Mouse (Mus musculus) liver, embryonic 12.5 days (tissue): Measurements from ENCODE around the gene Synpo2. TPM values are rescaled to one million over a fixed set of nuclear protein-coding genes. Genes with fewer than 3 reads are reported as not detected.

Experiments used
- ATAC-seq: fragments of 200-750 bp; cut with Nextera tagmentation; 2 replicates; pipeline ENCODE4 v1.8.0; 2017; ENCODE audit warnings: moderate number of reproducible peaks, mild to moderate bottlenecking, moderate library complexity
- H3K27ac ChIP-seq: fragments of 300-500 bp; sonication (generic); 2 replicates; pipeline ENCODE4 v1.5.1; 2016; ENCODE audit warnings: mild to moderate bottlenecking
- H3K27me3 ChIP-seq: fragments of 300-500 bp; sonication (generic); replicated peaks from 2 replicates; pipeline ENCODE4 v1.6.1; 2016; ENCODE audit warnings: mild to moderate bottlenecking, moderate library complexity
- H3K36me3 ChIP-seq: fragments of 300-500 bp; sonication (generic); 2 replicates; pipeline ENCODE4 v1.6.1; 2016; ENCODE audit warnings: mild to moderate bottlenecking, moderate library complexity
- H3K4me1 ChIP-seq: fragments of 300-500 bp; sonication (generic); 2 replicates; pipeline ENCODE4 v1.6.1; 2016
- H3K4me2 ChIP-seq: fragments of 300-500 bp; sonication (generic); 2 replicates; pipeline ENCODE4 v1.6.1; 2016; ENCODE audit warnings: mild to moderate bottlenecking, moderate library complexity
- H3K4me3 ChIP-seq: fragments of 300-500 bp; sonication (generic); 2 replicates; pipeline ENCODE4 v1.5.1; 2016; ENCODE audit warnings: mild to moderate bottlenecking, moderate library complexity
- H3K9ac ChIP-seq: fragments of 300-500 bp; sonication (generic); 2 replicates; pipeline ENCODE4 v1.6.1; 2016; ENCODE audit warnings: mild to moderate bottlenecking, moderate library complexity
- H3K9me3 ChIP-seq: fragments of 300-500 bp; sonication (generic); replicated peaks from 2 replicates; pipeline ENCODE4 v1.6.1; 2016; ENCODE audit warnings: mild to moderate bottlenecking, moderate library complexity
- WGBS: fragments of 180-500 bp; shearing (Covaris S2); methylation state at CpG from one replicate; pipeline ENCODE4 v1.1.7; 2016; ENCODE audit not compliant: insufficient replicate concordance; 5-methylcytosine and 5-hydroxymethylcytosine counted together
- polyA plus RNA-seq: library from polyadenylated mRNA; unstranded; fragments of >200 nt; fragmentation: Nextera tagmentation; extraction: Ambion mirVana; gene quantifications from 2 replicates; pipeline ENCODE4 v1.2.1, GENCODE M21; 2016

Gene Synpo2
- polyA plus RNA-seq, 1 experiment from 2014 or later: 0.89 TPM

DNA sequence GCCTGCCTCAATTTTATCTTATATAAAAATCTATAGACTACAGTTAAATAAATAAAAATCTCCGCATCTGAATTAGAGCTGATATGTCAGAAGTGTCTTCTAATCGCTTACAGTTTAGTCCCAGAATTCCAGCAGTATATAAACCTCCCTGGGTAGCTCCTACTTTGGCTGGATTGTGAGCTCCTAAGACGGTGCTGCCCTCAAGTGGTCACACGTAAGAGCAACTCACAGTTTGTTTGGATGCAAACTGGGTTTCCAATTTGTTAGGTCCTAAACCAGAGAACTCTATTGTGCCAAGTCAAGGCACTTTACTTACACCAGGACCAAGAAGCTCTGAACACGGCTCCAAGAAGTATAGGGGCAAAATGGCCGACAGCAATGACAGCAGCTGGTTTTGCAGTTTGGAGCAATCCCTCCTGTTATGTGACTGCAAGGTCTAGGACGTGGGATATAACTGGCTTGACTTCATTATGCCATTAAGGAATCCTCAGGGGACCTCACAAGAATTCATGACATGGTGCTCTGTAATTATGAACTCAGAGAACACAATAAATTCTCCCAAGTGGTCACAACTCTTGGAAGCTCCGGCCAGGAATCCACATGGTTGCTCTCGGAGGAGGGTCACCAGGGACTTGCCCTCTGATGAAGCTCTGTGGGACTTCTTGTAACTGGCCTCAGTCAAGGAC lies 76.7 kb downstream of the Synpo2 start:
- no peak overlapping the region for H3K4me2 ChIP-seq
- no peaks in the 10 kb centered on the region for H3K9me3 ChIP-seq
- no peak overlapping the region for H3K4me3 ChIP-seq
- no peak for ATAC-seq
- 27% methylated on average over 9 of the region's 9 CpGs for WGBS
- no peaks in the 10 kb centered on the region for H3K27me3 ChIP-seq
- H3K9ac ChIP-seq: no peak overlapping the region
- H3K4me1 ChIP-seq: no peaks in the 10 kb centered on the region
- no peaks in the 10 kb centered on the region for H3K36me3 ChIP-seq
- no peak overlapping the region for H3K27ac ChIP-seq

- Histone ChIP-seq H3K27me3 (no peaks in the 10 kb centered on the region), H3K4me1 (no peaks in the 10 kb centered on the region), H3K4me3 (no peak overlapping the region), H3K9me3 (no peaks in the 10 kb centered on the region), H3K4me2 (no peak overlapping the region), H3K27ac (no peak overlapping the region), H3K36me3 (no peaks in the 10 kb centered on the region), H3K9ac (no peak overlapping the region)
- WGBS: 37% methylated on average over 6 of the region's 6 CpGs
- ATAC-seq: no peak
Observed at GRCm38 (mm10) chr3:123158579-123158978, 77.4 kb downstream of the Synpo2 start.

- H3K4me1 ChIP-seq: no peaks in the 10 kb centered on the region
- ATAC-seq: no peak
- no peaks in the 10 kb centered on the region for H3K36me3 ChIP-seq
- WGBS: 69% methylated on average over 8 of the region's 8 CpGs
- no peak overlapping the region for H3K27ac ChIP-seq
- H3K4me2 ChIP-seq: no peak overlapping the region
- H3K27me3 ChIP-seq: no peaks in the 10 kb centered on the region
- H3K9me3 ChIP-seq: no peaks in the 10 kb centered on the region
- no peak overlapping the region for H3K9ac ChIP-seq
- no peak overlapping the region for H3K4me3 ChIP-seq
Observed at GRCm38 (mm10) chr3:123153337-123153736, 82.6 kb downstream of the Synpo2 start.

- ATAC-seq: no peak
- no peak overlapping the region for H3K9ac ChIP-seq
- no peaks in the 10 kb centered on the region for H3K4me1 ChIP-seq
- H3K27me3 ChIP-seq: no peaks in the 10 kb centered on the region
- no peak overlapping the region for H3K27ac ChIP-seq
- H3K4me2 ChIP-seq: no peak overlapping the region
- H3K4me3 ChIP-seq: no peak overlapping the region
- no peaks in the 10 kb centered on the region for H3K36me3 ChIP-seq
- no peaks in the 10 kb centered on the region for H3K9me3 ChIP-seq
- 78% methylated on average over 5 of the region's 5 CpGs for WGBS
Observed at GRCm38 (mm10) chr3:123152911-123153310, 83.0 kb downstream of the Synpo2 start.

- Histone ChIP-seq H3K4me3 (no peak overlapping the region), H3K27ac (no peak overlapping the region), H3K4me1 (no peaks in the 10 kb centered on the region), H3K9ac (no peak overlapping the region), H3K9me3 (no peaks in the 10 kb centered on the region), H3K36me3 (no peaks in the 10 kb centered on the region), H3K27me3 (no peaks in the 10 kb centered on the region), H3K4me2 (no peak overlapping the region)
- 46% methylated on average over 8 of the region's 8 CpGs for WGBS
- no peak for ATAC-seq
Observed at GRCm38 (mm10) chr3:123150523-123151135, 85.3 kb downstream of the Synpo2 start.

DNA sequence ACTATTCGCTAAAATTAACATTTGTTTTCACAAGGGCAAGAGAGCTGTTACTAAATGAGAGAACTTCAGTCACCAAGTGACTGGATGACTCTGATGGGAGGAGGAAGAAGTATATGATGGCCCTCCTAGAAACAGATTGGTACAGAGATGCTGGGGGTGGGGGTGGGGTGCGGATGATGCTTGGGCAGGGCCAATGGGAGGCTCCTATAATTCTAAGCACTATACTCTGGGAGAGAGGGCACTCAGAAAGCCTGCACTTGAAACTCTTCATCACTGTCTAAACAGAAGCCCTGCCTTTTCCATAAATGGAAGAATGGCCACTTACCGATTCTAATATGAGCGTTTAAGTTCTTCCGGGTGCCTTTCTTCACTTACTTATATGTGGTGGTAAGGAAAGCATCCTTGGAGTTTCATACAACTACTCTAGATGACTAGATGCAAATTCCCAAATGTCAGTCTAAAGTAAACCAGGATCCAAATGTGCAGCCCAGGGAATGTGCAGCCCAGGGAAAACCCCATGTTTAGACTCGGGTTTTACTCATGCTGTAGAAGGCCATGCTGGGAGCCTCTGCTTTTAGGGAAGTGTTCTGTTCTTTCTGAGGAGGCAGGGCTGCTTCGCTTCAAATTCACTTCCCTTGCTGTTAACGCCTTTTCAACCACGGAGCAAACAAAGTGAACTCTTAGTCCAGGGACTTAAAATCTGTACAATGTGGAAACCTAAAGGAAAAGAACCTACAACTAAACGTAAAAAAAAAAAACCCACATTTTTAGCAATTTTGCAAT lies 86.4 kb downstream of the Synpo2 start:
- no peak overlapping the region for H3K27ac ChIP-seq

DNA sequence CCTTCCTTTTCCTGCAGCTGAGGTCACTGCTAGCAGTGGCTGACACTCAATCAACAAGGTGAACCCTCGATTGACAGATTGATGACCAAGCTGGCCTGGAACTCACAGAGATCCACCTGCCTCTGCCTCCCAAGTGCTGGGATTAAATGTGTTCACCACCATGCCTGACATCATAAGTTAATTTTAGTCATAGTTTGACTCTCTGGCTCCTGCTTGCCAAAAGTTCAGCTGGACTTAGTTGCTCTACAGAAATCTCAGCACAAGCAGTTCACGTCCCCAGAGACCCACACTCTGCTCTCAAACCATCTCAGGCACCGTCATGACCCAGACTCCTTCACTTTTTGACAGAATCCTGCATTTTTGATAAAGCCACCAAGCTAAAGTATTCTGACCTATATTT lies 87.3 kb downstream of the Synpo2 start:
- ATAC-seq: no peak
- Histone ChIP-seq H3K27ac (no peak overlapping the region), H3K27me3 (no peaks in the 10 kb centered on the region), H3K9ac (no peak overlapping the region), H3K4me2 (no peak overlapping the region), H3K36me3 (no peaks in the 10 kb centered on the region), H3K4me3 (no peak overlapping the region), H3K4me1 (no peaks in the 10 kb centered on the region), H3K9me3 (no peaks in the 10 kb centered on the region)
- 58% methylated on average over 3 of the region's 3 CpGs for WGBS

More for the DNA sequence above, 86.4 kb downstream of the Synpo2 start:
- Histone ChIP-seq H3K36me3 (no peaks in the 10 kb centered on the region), H3K9me3 (no peaks in the 10 kb centered on the region), H3K4me3 (no peak overlapping the region), H3K9ac (no peak overlapping the region), H3K4me1 (no peaks in the 10 kb centered on the region), H3K27me3 (no peaks in the 10 kb centered on the region), H3K4me2 (no peak overlapping the region)
- no peak for ATAC-seq
- WGBS: 51% methylated on average over 10 of the region's 10 CpGs

GRCm38 (mm10) chr3:123146557-123146956 lies 89.4 kb downstream of the Synpo2 start:
- H3K4me2 ChIP-seq: no peak overlapping the region
- no peak overlapping the region for H3K4me3 ChIP-seq
- no peak overlapping the region for H3K9ac ChIP-seq
- no peaks in the 10 kb centered on the region for H3K36me3 ChIP-seq
- H3K27ac ChIP-seq: no peak overlapping the region
- no peaks in the 10 kb centered on the region for H3K9me3 ChIP-seq
- H3K27me3 ChIP-seq: no peaks in the 10 kb centered on the region
- H3K4me1 ChIP-seq: no peaks in the 10 kb centered on the region
- ATAC-seq: no peak
- 77% methylated on average over 8 of the region's 8 CpGs for WGBS

- no peaks in the 10 kb centered on the region for H3K4me1 ChIP-seq
- no peaks in the 10 kb centered on the region for H3K36me3 ChIP-seq
- ATAC-seq: no peak
- no peak overlapping the region for H3K27ac ChIP-seq
- H3K9ac ChIP-seq: no peak overlapping the region
- 66% methylated on average over 4 of the region's 4 CpGs for WGBS
- no peaks in the 10 kb centered on the region for H3K27me3 ChIP-seq
- no peak overlapping the region for H3K4me2 ChIP-seq
- H3K4me3 ChIP-seq: no peak overlapping the region
- no peaks in the 10 kb centered on the region for H3K9me3 ChIP-seq
Observed at GRCm38 (mm10) chr3:123145942-123146341, 90.0 kb downstream of the Synpo2 start.

DNA sequence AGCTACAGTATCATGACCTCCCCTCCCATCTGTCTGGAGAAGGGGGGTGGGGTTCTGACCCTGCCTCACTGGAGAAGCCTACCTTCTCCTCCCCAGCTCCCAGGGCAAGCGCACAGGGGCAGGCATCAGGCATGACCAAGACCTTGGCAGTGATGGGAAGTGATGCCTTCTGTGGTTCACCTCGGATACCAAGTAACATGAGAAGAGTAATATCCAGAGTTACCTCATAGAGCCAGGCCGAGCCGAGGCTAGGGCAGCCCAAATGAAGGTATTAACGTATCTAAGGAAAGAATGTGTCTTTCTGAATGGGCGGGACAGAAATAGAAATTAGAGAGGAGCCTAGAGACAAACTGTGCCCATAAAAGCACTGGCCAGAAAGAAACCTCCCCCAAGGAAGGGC lies 92.5 kb downstream of the Synpo2 start:
- ATAC-seq: no peak

DNA sequence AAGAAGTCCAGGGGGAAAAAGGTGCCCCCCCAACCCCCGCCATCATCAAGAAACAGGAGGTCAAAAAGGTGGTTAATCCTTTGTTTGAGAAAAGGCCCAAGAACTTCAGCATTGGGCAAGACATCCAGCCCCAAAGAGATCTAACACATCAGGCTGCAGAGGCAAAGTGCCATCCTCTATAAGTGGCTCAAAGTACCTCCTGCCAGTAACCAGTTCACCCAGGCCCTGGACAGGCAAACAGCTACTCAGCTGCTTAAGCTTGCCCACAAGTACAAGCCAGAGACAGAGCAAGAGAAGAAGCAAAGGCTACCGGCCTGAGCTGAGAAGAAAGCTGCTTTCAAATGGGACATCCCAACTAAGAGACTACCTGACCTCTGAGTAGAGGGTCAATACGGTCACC lies 93.7 kb downstream of the Synpo2 start:
- Histone ChIP-seq H3K4me2 (no peak overlapping the region), H3K9me3 (no peaks in the 10 kb centered on the region), H3K4me1 (no peaks in the 10 kb centered on the region), H3K27me3 (no peaks in the 10 kb centered on the region), H3K27ac (no peak overlapping the region), H3K4me3 (no peak overlapping the region), H3K9ac (no peak overlapping the region), H3K36me3 (no peaks in the 10 kb centered on the region)
- no peak for ATAC-seq
- WGBS: 62% methylated on average over 3 of the region's 3 CpGs

More for the DNA sequence above, 92.5 kb downstream of the Synpo2 start:
- H3K4me3 ChIP-seq: no peak overlapping the region
- no peaks in the 10 kb centered on the region for H3K4me1 ChIP-seq
- WGBS: 71% methylated on average over 6 of the region's 6 CpGs
- H3K9ac ChIP-seq: no peak overlapping the region
- no peaks in the 10 kb centered on the region for H3K9me3 ChIP-seq
- no peaks in the 10 kb centered on the region for H3K27me3 ChIP-seq
- H3K36me3 ChIP-seq: no peaks in the 10 kb centered on the region
- H3K4me2 ChIP-seq: no peak overlapping the region
- no peak overlapping the region for H3K27ac ChIP-seq

DNA sequence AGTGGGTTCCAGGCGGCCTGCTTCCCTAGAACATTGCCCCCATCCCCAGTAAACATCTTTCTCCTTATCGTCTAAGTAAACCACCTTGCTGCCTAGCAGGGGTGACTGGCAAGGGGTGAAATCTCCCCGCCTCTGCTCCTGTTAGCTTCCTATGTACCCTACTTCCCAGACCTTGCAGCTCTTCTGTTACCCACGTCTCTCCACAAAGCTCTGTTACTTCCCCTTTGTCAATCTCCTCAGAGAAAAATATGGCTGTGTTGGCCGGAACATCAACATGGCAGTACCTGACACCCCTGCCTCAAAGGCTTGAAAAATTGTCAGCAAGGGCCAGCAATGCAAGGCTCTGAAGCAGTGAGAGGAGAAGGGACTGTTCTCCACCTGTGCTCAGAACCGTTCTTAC lies 94.9 kb downstream of the Synpo2 start:
- Histone ChIP-seq H3K27ac (no peak overlapping the region), H3K27me3 (no peaks in the 10 kb centered on the region), H3K9me3 (no peaks in the 10 kb centered on the region), H3K9ac (no peak overlapping the region), H3K4me2 (no peak overlapping the region), H3K4me1 (no peaks in the 10 kb centered on the region), H3K36me3 (no peaks in the 10 kb centered on the region), H3K4me3 (no peak overlapping the region)
- 37% methylated on average over 6 of the region's 6 CpGs for WGBS
- ATAC-seq: no peak
